Mouse (Mus musculus) C2C12 (cell line): ENCODE results near the gene Ntn1. TPM values are rescaled to one million over a fixed set of nuclear protein-coding genes. Genes with fewer than 3 reads are reported as not detected.
A peak's percentile ranks its signal among the peaks of the same experiment; 100 is the strongest.

ENCODE experiments used
- H3K27me3 ChIP-seq: one replicate; pipeline ENCODE4 v1.6.1; 2011; ENCODE audit not compliant: control insufficient read depth, insufficient read depth, insufficient read length
- H3K36me3 ChIP-seq: one replicate; pipeline ENCODE4 v1.6.1; 2011; ENCODE audit not compliant: control insufficient read depth, insufficient read depth
- H3K4me3 ChIP-seq: one replicate; pipeline ENCODE4 v1.5.1; 2011; ENCODE audit warnings: mild to moderate bottlenecking, control low read depth; ENCODE audit not compliant: poor library complexity, insufficient read depth, severe bottlenecking
- H3K79me2 ChIP-seq: one replicate; pipeline ENCODE4 v1.6.1; 2011; ENCODE audit not compliant: control insufficient read depth, insufficient read depth
- H3K79me3 ChIP-seq: one replicate; pipeline ENCODE4 v1.6.1; 2011; ENCODE audit warnings: low read depth, control low read depth
- H3ac ChIP-seq: one replicate; pipeline ENCODE3; 2011; ENCODE audit warnings: low read depth; ENCODE audit not compliant: control insufficient read depth, insufficient read length
- CEBPB ChIP-seq: IDR thresholded peaks from one replicate; pipeline ENCODE4 v1.6.1; 2011; ENCODE audit warnings: low read depth, mild to moderate bottlenecking, control low read depth, moderate library complexity
- CTCF ChIP-seq: IDR thresholded peaks from one replicate; pipeline ENCODE4 v1.5.1; 2011; ENCODE audit not compliant: control insufficient read depth, insufficient read depth, insufficient read length
- FOSL1 ChIP-seq: IDR thresholded peaks from one replicate; pipeline ENCODE4 v1.8.0; 2011; ENCODE audit warnings: mild to moderate bottlenecking, low read length; ENCODE audit not compliant: poor library complexity, insufficient read depth, severe bottlenecking
- MAX ChIP-seq: IDR thresholded peaks from one replicate; pipeline ENCODE4 v1.6.1; 2011; ENCODE audit warnings: mild to moderate bottlenecking, control low read depth
- MYOD1 ChIP-seq: IDR thresholded peaks from one replicate; pipeline ENCODE4 v1.6.1; 2011; ENCODE audit warnings: low read depth; ENCODE audit not compliant: control insufficient read depth, insufficient read length
- MYOG ChIP-seq: IDR thresholded peaks from one replicate; pipeline ENCODE4 v1.6.1; 2011; ENCODE audit not compliant: control insufficient read depth, insufficient read length; ENCODE audit errors: extremely low read depth
- USF1 ChIP-seq: IDR thresholded peaks from one replicate; pipeline ENCODE4 v1.6.1; 2011; ENCODE audit warnings: low read depth, mild to moderate bottlenecking, control low read depth, moderate library complexity
- polyA plus RNA-seq: library from polyadenylated mRNA; unstranded; fragments of >200 nt; fragmentation: generic; extraction: Trizol; gene quantifications from one replicate; pipeline ENCODE4 v1.2.1, GENCODE M21; 2012; ENCODE audit warnings: missing spikeins

Gene Ntn1
- polyA plus RNA-seq, 1 experiment = 19.4 TPM

GRCm38 (mm10) chr11:68228941-68229665 is 171.5 kb downstream of the Ntn1 start:
- no peak for TF ChIP-seq FOSL1
- no peak for TF ChIP-seq MYOG
- Histone ChIP-seq H3K36me3 (peaks cover 8% of the 10 kb centered on the region), H3ac (no peak overlapping the region), H3K79me3 (no peaks in the 10 kb centered on the region), H3K4me3 (no peak overlapping the region), H3K27me3 (no peaks in the 10 kb centered on the region), H3K79me2 (no peaks in the 10 kb centered on the region)

GRCm38 (mm10) chr11:68227837-68228236 is 172.8 kb downstream of the Ntn1 start:
- H3K79me2 ChIP-seq = no peaks in the 10 kb centered on the region
- TF ChIP-seq CEBPB = no peak
- no peak for TF ChIP-seq MAX
- no peak for TF ChIP-seq MYOG
- no peak for TF ChIP-seq FOSL1
- no peak for TF ChIP-seq CTCF
- TF ChIP-seq USF1 = no peak
- no peak for TF ChIP-seq MYOD1
- no peaks in the 10 kb centered on the region for H3K79me3 ChIP-seq
- no peak overlapping the region for H3ac ChIP-seq
- peaks cover 14% of the 10 kb centered on the region for H3K36me3 ChIP-seq
- no peak overlapping the region for H3K4me3 ChIP-seq
- H3K27me3 ChIP-seq = no peaks in the 10 kb centered on the region

DNA sequence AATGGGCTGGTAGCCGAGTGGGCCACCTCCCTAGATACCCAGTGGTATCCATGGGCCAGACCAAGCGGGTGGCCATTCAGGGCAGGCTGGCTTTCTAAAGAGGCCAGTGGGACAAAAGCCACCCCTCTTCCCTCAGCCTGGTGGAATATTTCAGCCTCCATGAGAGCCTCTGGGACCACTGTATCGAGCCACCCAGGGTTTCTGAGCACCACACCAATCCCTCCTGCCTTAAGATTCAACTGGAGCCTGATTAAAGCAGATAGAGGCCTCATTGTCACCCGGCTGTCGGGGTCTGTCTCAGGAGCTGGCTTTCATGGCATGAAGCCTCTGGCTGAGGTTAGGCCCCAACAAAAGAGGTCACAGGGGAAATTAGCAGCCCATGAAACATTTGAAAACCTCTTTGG is 174.0 kb downstream of the Ntn1 start:
- no peaks in the 10 kb centered on the region for H3K79me3 ChIP-seq
- TF ChIP-seq MYOG (no peak), MAX (no peak), FOSL1 (no peak), MYOD1 (no peak), USF1 (no peak), CTCF (no peak), CEBPB (no peak)
- H3K4me3 ChIP-seq = no peak overlapping the region
- no peaks in the 10 kb centered on the region for H3K79me2 ChIP-seq
- H3K36me3 ChIP-seq = peaks cover 14% of the 10 kb centered on the region
- H3K27me3 ChIP-seq = no peaks in the 10 kb centered on the region
- no peak overlapping the region for H3ac ChIP-seq

DNA sequence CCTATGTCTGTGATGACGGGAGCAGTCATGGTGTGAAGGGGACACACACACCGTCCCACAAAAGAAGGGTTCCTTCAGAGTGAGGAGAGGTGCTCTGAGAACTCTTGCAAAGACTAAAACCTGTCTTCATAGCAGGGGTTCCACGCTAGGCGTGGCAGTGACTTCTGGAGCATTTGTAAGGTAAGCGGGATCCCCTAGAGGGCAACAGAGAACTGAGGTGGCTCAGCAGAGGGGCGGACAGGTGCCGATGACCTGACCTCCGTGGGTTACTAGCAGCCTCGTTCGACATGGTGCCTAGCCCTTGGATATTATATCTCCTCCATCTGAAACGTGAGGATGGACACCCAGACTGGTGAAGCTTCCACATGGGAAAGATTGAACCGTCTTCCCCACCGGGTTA is 177.5 kb downstream of the Ntn1 start:
- Histone ChIP-seq H3K36me3 (peaks cover 14% of the 10 kb centered on the region), H3K79me2 (no peaks in the 10 kb centered on the region)

DNA sequence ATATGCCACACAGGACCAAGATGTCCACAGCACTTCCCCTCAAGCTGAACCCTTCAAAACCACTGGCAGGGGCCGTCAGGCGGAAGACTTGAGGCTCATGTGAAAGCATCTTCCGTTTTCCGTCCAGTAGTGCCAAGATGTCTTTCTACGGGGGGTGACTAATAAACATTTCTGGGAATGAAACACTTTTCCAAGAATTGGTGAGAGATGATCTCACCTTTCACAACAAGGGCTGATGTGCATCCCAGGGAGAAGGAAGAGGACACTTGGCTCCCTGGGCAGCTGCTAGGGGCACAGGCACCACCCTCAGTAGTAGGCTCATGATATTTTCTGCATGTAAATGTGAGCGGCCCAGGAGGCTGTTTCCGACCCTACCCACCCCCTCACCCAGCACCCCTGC is 178.4 kb downstream of the Ntn1 start:
- TF ChIP-seq MAX (peak; percentile 12), MYOD1 (no peak)

More for the DNA sequence above, 177.5 kb downstream of the Ntn1 start:
- TF ChIP-seq MYOG (no peak), CEBPB (no peak)
- Histone ChIP-seq H3K79me3 (no peaks in the 10 kb centered on the region), H3K4me3 (no peak overlapping the region), H3ac (no peak overlapping the region), H3K27me3 (no peaks in the 10 kb centered on the region)

GRCm38 (mm10) chr11:68220733-68221132 is 179.9 kb downstream of the Ntn1 start:
- H3K79me3 ChIP-seq = no peaks in the 10 kb centered on the region

More for the DNA sequence above, 178.4 kb downstream of the Ntn1 start:
- H3ac ChIP-seq = no peak overlapping the region
- H3K36me3 ChIP-seq = peaks cover 14% of the 10 kb centered on the region
- no peaks in the 10 kb centered on the region for H3K79me3 ChIP-seq
- no peaks in the 10 kb centered on the region for H3K27me3 ChIP-seq
- H3K4me3 ChIP-seq = no peak overlapping the region
- H3K79me2 ChIP-seq = no peaks in the 10 kb centered on the region

More at GRCm38 (mm10) chr11:68220733-68221132, 179.9 kb downstream of the Ntn1 start:
- TF ChIP-seq MAX = peak; percentile 99
- peak; percentile 19 for TF ChIP-seq FOSL1
- no peak for TF ChIP-seq CEBPB
- TF ChIP-seq MYOG = no peak
- TF ChIP-seq MYOD1 = peak; percentile 93
- H3ac ChIP-seq = no peak overlapping the region
- H3K36me3 ChIP-seq = peaks cover 6% of the 10 kb centered on the region
- H3K79me2 ChIP-seq = no peaks in the 10 kb centered on the region
- H3K27me3 ChIP-seq = no peaks in the 10 kb centered on the region
- no peak overlapping the region for H3K4me3 ChIP-seq
